ENCODE assay signal across 9 mouse cellular contexts in the genomic region with DNA sequence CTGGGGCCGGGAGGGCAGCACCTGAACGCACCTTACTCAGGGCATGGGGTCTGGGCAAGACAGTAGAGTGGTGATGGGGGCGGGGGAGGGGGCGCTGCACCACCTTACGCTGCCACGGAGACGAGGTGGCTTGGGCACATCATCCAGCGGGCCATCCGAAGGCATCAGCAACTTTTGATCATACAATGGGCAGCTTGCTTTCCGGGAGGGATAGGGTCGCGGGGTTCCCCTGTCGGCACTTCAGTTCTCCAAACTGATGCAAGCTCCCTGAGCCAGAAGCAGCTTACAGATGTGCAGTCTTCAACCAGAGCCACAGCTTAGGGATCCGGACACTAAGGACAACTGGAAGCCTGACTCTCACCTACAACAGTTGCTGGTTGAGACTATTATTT. TPM values are rescaled to one million over a fixed set of nuclear protein-coding genes. Genes with fewer than 3 reads are reported as not detected.
DNase-seq lines count a peak whose midpoint lies in the region; ATAC-seq and TF ChIP-seq lines count a peak whose summit lies in the region.
"Had no signal": no experiment of that assay in that cellular context is flagged by ENCODE, and none has a peak within 500 bp of the region (broad histone marks: within the 10 kb centered on the region; RNA-seq: fewer than 3 reads in every experiment).

No protein-coding gene starts in this region.

- H3K27me3 ChIP-seq in heart, embryonic 11.5 days (ENCODE audit: control insufficient read depth, insufficient read depth, low read length): peaks cover 2% of the 10 kb centered on the region
- H3K27me3 ChIP-seq in MEL (ENCODE audit: control insufficient read depth in 1 of 2, insufficient read depth in 2 of 2, low read length in 2 of 2): no peaks in the 10 kb centered on the region
- no peaks in the 10 kb centered on the region for H3K27me3 ChIP-seq in heart, embryonic 16.5 days (ENCODE audit: control insufficient read depth, insufficient read depth, low read length)
- peaks cover 13% of the 10 kb centered on the region; the same call in 1 of the 2 replicates for H3K27me3 ChIP-seq in liver, postnatal 0 days (ENCODE audit: insufficient read depth, low read length)

- TF ChIP-seq EP300 in MEL (IDR thresholded peaks at IDR 0.05; ENCODE audit: low read depth in 1 of 2, low read length in 2 of 2): no peak
- TF ChIP-seq EP300 in liver, postnatal 0 days (IDR thresholded peaks at IDR 0.05; ENCODE audit: low read depth): no peak

- no peak for DNase-seq in heart, postnatal 4 days
- peak; percentile 19 for DNase-seq in MEL (ENCODE audit: low read depth, low spot score)
- no peak for DNase-seq in liver, postnatal 0 days
- DNase-seq in adrenal gland, adult 2 months: no peak
- DNase-seq in retina, embryonic 14.5 days (ENCODE audit: low spot score): no peak
- DNase-seq: cerebellum, adult 9-10 months had no signal

- 6% methylated on average over 14 of the region's 14 CpGs for WGBS in heart, embryonic 11.5 days (ENCODE audit: insufficient replicate concordance)
- WGBS in heart, embryonic 16.5 days: 6% methylated on average over 14 of the region's 14 CpGs
- 4% methylated on average over 14 of the region's 14 CpGs for WGBS in liver, postnatal 0 days (ENCODE audit: insufficient replicate concordance)

- no peak for TF ChIP-seq CTCF in MEL (IDR thresholded peaks at IDR 0.05 in 2 of 3, conservative IDR thresholded peaks at IDR 0.05 in 1 of 3; ENCODE audit: control insufficient read depth in 1 of 3, insufficient read depth in 1 of 3, low read depth in 2 of 3, low read length in 3 of 3, poor library complexity in 1 of 3, severe bottlenecking in 1 of 3)
- no peak for TF ChIP-seq CTCF in liver, postnatal 0 days (IDR thresholded peaks at IDR 0.05; ENCODE audit: low read depth)

- H3K79me2 ChIP-seq in MEL (ENCODE audit: control insufficient read depth, insufficient read depth, low read length, poor library complexity): no peaks in the 10 kb centered on the region

- H3K4me3 ChIP-seq in heart, embryonic 11.5 days (ENCODE audit: low read depth, low read length): peak overlapping the region; percentile 51
- H3K4me3 ChIP-seq in MEL (ENCODE audit: control insufficient read depth in 1 of 2, insufficient read depth in 1 of 2, low read depth in 2 of 2, low read length in 2 of 2): peak overlapping the region; percentile 59 to 81
- peak overlapping the region; percentile 72 for H3K4me3 ChIP-seq in heart, embryonic 16.5 days (ENCODE audit: low read length)
- H3K4me3 ChIP-seq in liver, postnatal 0 days (ENCODE audit: low read depth, low read length): peak overlapping the region; percentile 58

- TF ChIP-seq RAD21 in MEL (IDR thresholded peaks at IDR 0.05; ENCODE audit: low read depth, low read length): no peak

- ATAC-seq in heart, embryonic 11.5 days (replicated peaks; ENCODE audit: insufficient number of reproducible peaks, low FRiP score, low TSS enrichment): no peak
- peak; percentile 0; the same call in 1 of the 2 replicates for ATAC-seq in heart, embryonic 16.5 days (replicated peaks; ENCODE audit: extremely low read depth, insufficient read depth, low FRiP score)
- ATAC-seq in liver, postnatal 0 days: no peak
- ATAC-seq in megakaryocyte-erythroid progenitor cell, adult 5-6 weeks (replicated peaks; ENCODE audit: low FRiP score, low TSS enrichment, poor library complexity, severe bottlenecking): no peak

- TF ChIP-seq POLR2A in MEL (IDR thresholded peaks at IDR 0.05; ENCODE audit: control insufficient read depth in 1 of 2, insufficient read depth in 1 of 2, low read depth in 1 of 2, low read length in 2 of 2, poor library complexity in 1 of 2): no peak

- peak overlapping the region; percentile 73 for H3K9ac ChIP-seq in heart, embryonic 11.5 days (ENCODE audit: low read depth, low read length)
- H3K9ac ChIP-seq in MEL (ENCODE audit: control insufficient read depth, low read depth, low read length, poor library complexity, severe bottlenecking): peak overlapping the region; percentile 47
- H3K9ac ChIP-seq in heart, embryonic 16.5 days (ENCODE audit: low read length): peak overlapping the region; percentile 86
- H3K9ac ChIP-seq in liver, postnatal 0 days (replicated peaks): peak overlapping the region; percentile 42

- H3K36me3 ChIP-seq in heart, embryonic 11.5 days (ENCODE audit: control insufficient read depth, insufficient read depth, low read length): no peaks in the 10 kb centered on the region
- peaks cover 0 to 11% of the 10 kb centered on the region in 2 experiments; a peak in 2 of 4 replicates for H3K36me3 ChIP-seq in MEL (ENCODE audit: control insufficient read depth in 1 of 2, insufficient read depth in 2 of 2, low read length in 2 of 2)
- no peaks in the 10 kb centered on the region for H3K36me3 ChIP-seq in heart, embryonic 16.5 days (ENCODE audit: control insufficient read depth, insufficient read depth)
- H3K36me3 ChIP-seq in liver, postnatal 0 days (replicated peaks; ENCODE audit: insufficient read depth, low read length): no peaks in the 10 kb centered on the region

- peak overlapping the region; percentile 81 for H3K4me2 ChIP-seq in heart, embryonic 11.5 days
- peak overlapping the region; percentile 85 for H3K4me2 ChIP-seq in heart, embryonic 16.5 days (ENCODE audit: low read depth, low read length)
- H3K4me2 ChIP-seq in liver, postnatal 0 days (ENCODE audit: low read depth, low read length): peak overlapping the region; percentile 80

- H3K27ac ChIP-seq in heart, embryonic 11.5 days (ENCODE audit: low read depth, low read length): no peak overlapping the region
- no peak overlapping the region for H3K27ac ChIP-seq in MEL (ENCODE audit: control insufficient read depth, low read depth, low read length)
- H3K27ac ChIP-seq in heart, embryonic 16.5 days (ENCODE audit: low read length): peak overlapping the region; percentile 78
- 0 out of 2 replicates have a peak overlapping the region, but pooled peaks have one; percentile 18 for H3K27ac ChIP-seq in liver, postnatal 0 days (ENCODE audit: low read depth)

- H3K9me3 ChIP-seq in heart, embryonic 11.5 days (replicated peaks; ENCODE audit: control insufficient read depth, low read length): no peaks in the 10 kb centered on the region
- H3K9me3 ChIP-seq in MEL (replicated peaks; ENCODE audit: insufficient read depth, low read length): no peaks in the 10 kb centered on the region
- H3K9me3 ChIP-seq in heart, embryonic 16.5 days (replicated peaks; ENCODE audit: control insufficient read depth, low read length): no peaks in the 10 kb centered on the region
- H3K9me3 ChIP-seq in liver, postnatal 0 days (ENCODE audit: low read length): no peaks in the 10 kb centered on the region

- peaks cover 15% of the 10 kb centered on the region; the same call in 1 of the 2 replicates for H3K4me1 ChIP-seq in heart, embryonic 11.5 days (ENCODE audit: control insufficient read depth, insufficient read depth, low read length)
- peaks cover 16 to 28% of the 10 kb centered on the region in 2 experiments for H3K4me1 ChIP-seq in MEL (ENCODE audit: control insufficient read depth in 1 of 2, insufficient read depth in 2 of 2, low read length in 2 of 2)
- H3K4me1 ChIP-seq in heart, embryonic 16.5 days (ENCODE audit: control insufficient read depth, insufficient read depth, low read length): peaks cover 26% of the 10 kb centered on the region
- peaks cover 15% of the 10 kb centered on the region for H3K4me1 ChIP-seq in liver, postnatal 0 days (ENCODE audit: insufficient read depth)

TF ChIP-seq in MEL, 35 proteins besides CTCF, POLR2A, EP300 and RAD21:
- TF ChIP-seq CHD2 (IDR thresholded peaks at IDR 0.05; ENCODE audit: low read length): no peak
- no peak for TF ChIP-seq ZKSCAN1 (IDR thresholded peaks at IDR 0.05; ENCODE audit: low read depth, low read length)
- TF ChIP-seq MYC (IDR thresholded peaks at IDR 0.05; ENCODE audit: low read depth, low read length): no peak
- no peak for TF ChIP-seq TBP (IDR thresholded peaks at IDR 0.05; ENCODE audit: low read depth, low read length)

RNA-seq across cellular contexts. Expression of gene Ramp1, which starts 0.5 kb away (rescaled TPM):
- 23.5 and 28.2 TPM in 2 replicates for polyA plus RNA-seq in heart, embryonic 11.5 days (2014; fragmentation: Nextera tagmentation; extraction: Ambion mirVana)
- total RNA-seq in heart, postnatal 4 days (2021): 10 to 100 TPM; 24.3 to 26.8 TPM
- 2.6 and 5.6 TPM in 2 replicates for total RNA-seq in MEL (2012; rRNA removed)
- polyA plus RNA-seq in MEL (2012; ENCODE audit: insufficient read depth in 1 of 2, insufficient read length in 2 of 2, low read depth in 1 of 2, low replicate concordance in 2 of 2, missing spikeins in 1 of 2): 1 to 10 TPM in 1 of 2 experiments, not detected in 1; 4.1 TPM
- 59.3 and 61.0 TPM in 2 replicates for polyA plus RNA-seq in heart, embryonic 16.5 days (2015; fragmentation: Nextera tagmentation; extraction: Ambion mirVana)
- polyA plus RNA-seq in liver, postnatal 0 days (2015; fragmentation: Nextera tagmentation; extraction: Ambion mirVana): 9.6 and 10.6 TPM in 2 replicates
- total RNA-seq in adrenal gland, adult 2 months (2021): 10 to 100 TPM in 1 of 2 experiments, 1 to 10 TPM in 1; 8.0 to 10.7 TPM
- 19.9 and 26.5 TPM in 2 replicates for polyA plus RNA-seq in adrenal gland, adult 2 months (2012; rRNA removed)
- 18.7 and 24.7 TPM in 2 replicates for total RNA-seq in megakaryocyte-erythroid progenitor cell, adult 5-6 weeks (2014; fragmentation: Nextera tagmentation)
- total RNA-seq in megakaryocyte-erythroid progenitor cell, adult 5-6 weeks (2017): 28.4 and 48.3 TPM in 2 replicates

RNA-seq across cellular contexts. Expression of gene Rbm44, which starts 35.3 kb away (rescaled TPM):
- polyA plus RNA-seq in heart, embryonic 11.5 days (2014; fragmentation: Nextera tagmentation; extraction: Ambion mirVana): 1.9 and 2.4 TPM in 2 replicates
- total RNA-seq in heart, postnatal 4 days (2021): 1 to 10 TPM in 1 of 2 experiments, under 1 TPM in 1; 0.88 to 1.1 TPM
- not detected in 2 replicates for total RNA-seq in MEL (2012; rRNA removed)
- polyA plus RNA-seq in MEL (2012; ENCODE audit: insufficient read depth in 1 of 2, insufficient read length in 2 of 2, low read depth in 1 of 2, low replicate concordance in 2 of 2, missing spikeins in 1 of 2): not detected
- polyA plus RNA-seq in heart, embryonic 16.5 days (2015; fragmentation: Nextera tagmentation; extraction: Ambion mirVana): 3.2 TPM in 2 replicates
- polyA plus RNA-seq in liver, postnatal 0 days (2015; fragmentation: Nextera tagmentation; extraction: Ambion mirVana): 0.32 and 0.87 TPM in 2 replicates
- not detected for total RNA-seq in adrenal gland, adult 2 months (2021)
- not detected in 2 replicates for polyA plus RNA-seq in adrenal gland, adult 2 months (2012; rRNA removed)
- 3.8 and 9.0 TPM in 2 replicates for total RNA-seq in megakaryocyte-erythroid progenitor cell, adult 5-6 weeks (2014; fragmentation: Nextera tagmentation)
- total RNA-seq in megakaryocyte-erythroid progenitor cell, adult 5-6 weeks (2017): 5.6 and 11.7 TPM in 2 replicates

Comparison
In these comparisons a context has a peak if more than half of its experiments do, and no peak if none do; other contexts are left out.
1. H3K27ac ChIP-seq: peak in heart, embryonic 16.5 days (single experiment) and liver, postnatal 0 days (single experiment); none in heart, embryonic 11.5 days (single experiment) and MEL (single experiment).
2. Peak in every context shown above with its lines, with median percentiles within 50 percentile points of each other: H3K4me2 ChIP-seq, H3K4me3 ChIP-seq and H3K9ac ChIP-seq.